Mouse (Mus musculus) heart, postnatal 14 days (tissue): ENCODE data around the gene Exoc4. TPM values are rescaled to one million over a fixed set of nuclear protein-coding genes. Genes with fewer than 3 reads are reported as not detected.

Experiments
- DNase-seq, 2 experiments: peaks; one replicate each; pipeline ENCODE4 v3.0.0; 2021 to 2022
- intact Hi-C: fragments of 180-260 bp; cut with DNase I; formaldehyde crosslinking; loops from one replicate; pipeline ENCODE4 v1.15.1; 2025
- total RNA-seq, 2 experiments: library from RNA; stranded (reverse); gene quantifications; 2 replicates each; pipeline ENCODE4 v1.2.3; 2021

Exoc4 gene
- total RNA-seq, 2 experiments from 2014 or later = 41.7 to 41.8 TPM

- DNase-seq = no peak
- intact Hi-C loops = no loop called here
Measured at GRCm38 (mm10) chr6:33831276-33831675, 582.4 kb downstream of the Exoc4 start.

GRCm38 (mm10) chr6:33832978-33833377 is 584.1 kb downstream of the Exoc4 start:
- intact Hi-C loops = no loop called here
- no peak for DNase-seq

GRCm38 (mm10) chr6:33836048-33836780 is 587.3 kb downstream of the Exoc4 start:
- DNase-seq = no peak
- intact Hi-C loops = no loop called here

GRCm38 (mm10) chr6:33842901-33843300 is 594.0 kb downstream of the Exoc4 start:
- intact Hi-C loops = no loop called here

GRCm38 (mm10) chr6:33859049-33859448 is 610.2 kb downstream of the Exoc4 start:
- intact Hi-C loops = no loop called here
- DNase-seq = no peak

More at GRCm38 (mm10) chr6:33842901-33843300, 594.0 kb downstream of the Exoc4 start:
- DNase-seq = no peak

GRCm38 (mm10) chr6:33865752-33866151 is 616.9 kb downstream of the Exoc4 start:
- no peak for DNase-seq
- intact Hi-C loops = no loop called here

- intact Hi-C loops = no loop called here
- DNase-seq = no peak
Measured at GRCm38 (mm10) chr6:33866901-33867580, 618.2 kb downstream of the Exoc4 start.

- DNase-seq = no peak
- intact Hi-C loops = no loop called here
Measured at GRCm38 (mm10) chr6:33869251-33869650, 620.4 kb downstream of the Exoc4 start.

- no peak for DNase-seq
- intact Hi-C loops = no loop called here
Measured at GRCm38 (mm10) chr6:33870468-33871142, 621.7 kb downstream of the Exoc4 start.

GRCm38 (mm10) chr6:33871286-33871685 is 622.4 kb downstream of the Exoc4 start:
- intact Hi-C loops = no loop called here
- DNase-seq = no peak

- no peak for DNase-seq
- intact Hi-C loops = no loop called here
Measured at GRCm38 (mm10) chr6:33872192-33872591, 623.3 kb downstream of the Exoc4 start.

- intact Hi-C loops = no loop called here
- no peak for DNase-seq
Measured at GRCm38 (mm10) chr6:33873000-33873399, 624.1 kb downstream of the Exoc4 start.

- no peak for DNase-seq
- intact Hi-C loops = no loop called here
Measured at GRCm38 (mm10) chr6:33874291-33875014, 625.6 kb downstream of the Exoc4 start.

- intact Hi-C loops = no loop called here
- no peak for DNase-seq
Measured at GRCm38 (mm10) chr6:33884141-33884683, 635.3 kb downstream of the Exoc4 start.

GRCm38 (mm10) chr6:33886941-33887340 is 638.1 kb downstream of the Exoc4 start:
- intact Hi-C loops = no loop called here
- no peak for DNase-seq

GRCm38 (mm10) chr6:33890926-33891325 is 642.0 kb downstream of the Exoc4 start:
- no peak for DNase-seq
- intact Hi-C loops = no loop called here

GRCm38 (mm10) chr6:33892142-33892541 is 643.3 kb downstream of the Exoc4 start:
- intact Hi-C loops = no loop called here
- peak in 1 of 2 experiments; percentile 12 for DNase-seq

GRCm38 (mm10) chr6:33899973-33900372 is 651.1 kb downstream of the Exoc4 start:
- DNase-seq = no peak
- intact Hi-C loops = no loop called here

GRCm38 (mm10) chr6:33900615-33901014 is 651.7 kb downstream of the Exoc4 start:
- DNase-seq = no peak
- intact Hi-C loops = no loop called here

- intact Hi-C loops = no loop called here
- DNase-seq = no peak
Measured at GRCm38 (mm10) chr6:33905099-33905498, 656.2 kb downstream of the Exoc4 start.
